12 mouse cellular contexts compared by ENCODE assay signal in genomic region chr15:32093889-32094288, GRCm38 (mm10).
A peak's percentile ranks its signal among the peaks of the same experiment; 100 is the strongest.
DNase-seq lines count a peak whose midpoint lies in the region; ATAC-seq and TF ChIP-seq lines count a peak whose summit lies in the region.
"Had no signal": no experiment of that assay in that cellular context is flagged by ENCODE, and none has a peak within 500 bp of the region (broad histone marks: within the 10 kb centered on the region; RNA-seq: fewer than 3 reads in every experiment).

No protein-coding gene starts in this region.

- H3K9ac ChIP-seq in hindbrain, embryonic 11.5 days (ENCODE audit: low read depth, low read length), result no peak overlapping the region
- no peak overlapping the region for H3K9ac ChIP-seq in hindbrain, embryonic 14.5 days
- no peak overlapping the region for H3K9ac ChIP-seq in lung, embryonic 14.5 days
- H3K9ac ChIP-seq in embryonic facial prominence, embryonic 12.5 days, result no peak overlapping the region
- H3K9ac ChIP-seq in limb, embryonic 14.5 days (ENCODE audit: low read depth, low read length, severe bottlenecking), result no peak overlapping the region
- H3K9ac ChIP-seq: forebrain, embryonic 13.5 days had no signal

- H3K36me3 ChIP-seq in hindbrain, embryonic 11.5 days (ENCODE audit: control insufficient read depth, insufficient read depth, low read length), result no peaks in the 10 kb centered on the region
- H3K36me3 ChIP-seq in hindbrain, embryonic 14.5 days (replicated peaks; ENCODE audit: control insufficient read depth, insufficient read depth), result no peaks in the 10 kb centered on the region
- H3K36me3 ChIP-seq in lung, embryonic 14.5 days (ENCODE audit: insufficient read depth), result no peaks in the 10 kb centered on the region
- no peaks in the 10 kb centered on the region for H3K36me3 ChIP-seq in embryonic facial prominence, embryonic 12.5 days
- H3K36me3 ChIP-seq in limb, embryonic 14.5 days (ENCODE audit: control insufficient read depth, insufficient read depth, low read length), result no peaks in the 10 kb centered on the region

- WGBS in hindbrain, embryonic 11.5 days, result 81% methylated on average over 11 of the region's 11 CpGs
- WGBS in hindbrain, embryonic 14.5 days, result 71% methylated on average over 11 of the region's 11 CpGs
- WGBS in lung, embryonic 14.5 days, result 22% methylated on average over 11 of the region's 11 CpGs
- 48% methylated on average over 11 of the region's 11 CpGs for WGBS in lung, adult 2 months
- WGBS in embryonic facial prominence, embryonic 12.5 days, result 28% methylated on average over 11 of the region's 11 CpGs
- WGBS in limb, embryonic 14.5 days, result 17% methylated on average over 11 of the region's 11 CpGs

- no peak for TF ChIP-seq CTCF in lung, embryonic 14.5 days (IDR thresholded peaks at IDR 0.05; ENCODE audit: low read depth)
- TF ChIP-seq CTCF in lung, adult 2 months (IDR thresholded peaks at IDR 0.05; ENCODE audit: insufficient read depth, low read length), result no peak

- ATAC-seq in hindbrain, embryonic 11.5 days (ENCODE audit: low FRiP score), result no peak
- no peak for ATAC-seq in hindbrain, embryonic 14.5 days (ENCODE audit: low FRiP score)
- ATAC-seq in lung, embryonic 14.5 days (ENCODE audit: insufficient read depth), result no peak; the same call in 1 of the 2 replicates
- no peak for ATAC-seq in embryonic facial prominence, embryonic 12.5 days (ENCODE audit: insufficient number of reproducible peaks, insufficient read depth, low FRiP score, low TSS enrichment)
- peak; percentile 80 for ATAC-seq in limb, embryonic 14.5 days (ENCODE audit: low FRiP score, low read depth)
- no peak for ATAC-seq in erythroblast, adult 5-6 weeks (replicated peaks; ENCODE audit: low FRiP score, poor library complexity, severe bottlenecking)
- ATAC-seq: forebrain, embryonic 13.5 days had no signal

- H3K4me2 ChIP-seq in hindbrain, embryonic 11.5 days (replicated peaks; ENCODE audit: low read depth, low read length), result no peak overlapping the region
- no peak overlapping the region for H3K4me2 ChIP-seq in hindbrain, embryonic 14.5 days (replicated peaks)
- H3K4me2 ChIP-seq in lung, embryonic 14.5 days, result peak overlapping the region; percentile 45
- H3K4me2 ChIP-seq in embryonic facial prominence, embryonic 12.5 days (replicated peaks), result 0 out of 2 replicates have a peak overlapping the region, but pooled peaks have one; percentile 14
- H3K4me2 ChIP-seq in limb, embryonic 14.5 days (replicated peaks; ENCODE audit: low read depth, low read length, severe bottlenecking), result peak overlapping the region; percentile 27
- H3K4me2 ChIP-seq: forebrain, embryonic 13.5 days had no signal

- TF ChIP-seq POLR2A in lung, adult 2 months (IDR thresholded peaks at IDR 0.05; ENCODE audit: borderline replicate concordance, extremely low read depth, low read depth, low read length), result no peak
- TF ChIP-seq POLR2A in limb, embryonic 14.5 days (IDR thresholded peaks at IDR 0.05; ENCODE audit: borderline replicate concordance, extremely low read depth, insufficient read depth, insufficient read length), result no peak

- H3K4me3 ChIP-seq in hindbrain, embryonic 11.5 days (ENCODE audit: low read depth, low read length), result no peak overlapping the region
- H3K4me3 ChIP-seq in hindbrain, embryonic 14.5 days (replicated peaks; ENCODE audit: low read length), result no peak overlapping the region
- H3K4me3 ChIP-seq in lung, embryonic 14.5 days (ENCODE audit: low read depth, low read length), result no peak overlapping the region
- H3K4me3 ChIP-seq in lung, adult 2 months (replicated peaks; ENCODE audit: extremely low read depth, low read depth, low read length), result no peak overlapping the region
- H3K4me3 ChIP-seq in embryonic facial prominence, embryonic 12.5 days, result no peak overlapping the region
- H3K4me3 ChIP-seq in limb, embryonic 14.5 days (replicated peaks; ENCODE audit: low read length), result no peak overlapping the region
- H3K4me3 ChIP-seq: forebrain, embryonic 13.5 days had no signal

- H3K9me3 ChIP-seq in hindbrain, embryonic 11.5 days (ENCODE audit: control insufficient read depth, low read length), result no peaks in the 10 kb centered on the region
- no peaks in the 10 kb centered on the region for H3K9me3 ChIP-seq in hindbrain, embryonic 14.5 days (ENCODE audit: control insufficient read depth, low read length)
- no peaks in the 10 kb centered on the region for H3K9me3 ChIP-seq in lung, embryonic 14.5 days (ENCODE audit: low read depth, low read length)
- no peaks in the 10 kb centered on the region for H3K9me3 ChIP-seq in embryonic facial prominence, embryonic 12.5 days
- H3K9me3 ChIP-seq in limb, embryonic 14.5 days (ENCODE audit: control insufficient read depth, low read length), result no peaks in the 10 kb centered on the region
- H3K9me3 ChIP-seq: forebrain, embryonic 13.5 days had no signal

- peak; percentile 0 for DNase-seq in hindbrain, embryonic 11.5 days (ENCODE audit: low spot score)
- DNase-seq in hindbrain, embryonic 14.5 days (ENCODE audit: low spot score), result no peak
- peak; percentile 47 for DNase-seq in lung, embryonic 14.5 days
- no peak for DNase-seq in lung, adult 2 months
- DNase-seq in limb, embryonic 14.5 days (ENCODE audit: low spot score), result peak; percentile 54
- DNase-seq: cerebellum, postnatal 25 days; heart, postnatal 4 days had no signal

- H3K27me3 ChIP-seq in hindbrain, embryonic 11.5 days (ENCODE audit: control insufficient read depth, insufficient read depth, low read length), result no peaks in the 10 kb centered on the region
- no peaks in the 10 kb centered on the region for H3K27me3 ChIP-seq in hindbrain, embryonic 14.5 days (ENCODE audit: control insufficient read depth, insufficient read depth, low read length)
- no peaks in the 10 kb centered on the region for H3K27me3 ChIP-seq in lung, embryonic 14.5 days (ENCODE audit: insufficient read depth, low read length)
- no peaks in the 10 kb centered on the region for H3K27me3 ChIP-seq in embryonic facial prominence, embryonic 12.5 days
- H3K27me3 ChIP-seq in limb, embryonic 14.5 days (ENCODE audit: control insufficient read depth, insufficient read depth, low read length), result no peaks in the 10 kb centered on the region
- H3K27me3 ChIP-seq: forebrain, embryonic 13.5 days had no signal

- H3K27ac ChIP-seq in hindbrain, embryonic 11.5 days (ENCODE audit: low read depth, low read length), result no peak overlapping the region
- H3K27ac ChIP-seq in hindbrain, embryonic 14.5 days, result no peak overlapping the region
- H3K27ac ChIP-seq in lung, embryonic 14.5 days (ENCODE audit: low read depth), result no peak overlapping the region
- no peak overlapping the region for H3K27ac ChIP-seq in embryonic facial prominence, embryonic 12.5 days
- H3K27ac ChIP-seq in limb, embryonic 14.5 days (replicated peaks; ENCODE audit: low read depth, low read length), result no peak overlapping the region
- H3K27ac ChIP-seq: forebrain, embryonic 13.5 days; macrophage; stomach, postnatal 0 days had no signal

- no peaks in the 10 kb centered on the region for H3K4me1 ChIP-seq in hindbrain, embryonic 11.5 days (replicated peaks; ENCODE audit: control insufficient read depth, insufficient read depth, low read length)
- no peaks in the 10 kb centered on the region for H3K4me1 ChIP-seq in hindbrain, embryonic 14.5 days (replicated peaks; ENCODE audit: control insufficient read depth, insufficient read depth, low read length)
- peaks cover 9% of the 10 kb centered on the region for H3K4me1 ChIP-seq in lung, embryonic 14.5 days (ENCODE audit: insufficient read depth)
- peaks cover 2% of the 10 kb centered on the region; the same call in 1 of the 2 replicates for H3K4me1 ChIP-seq in lung, adult 2 months (ENCODE audit: control insufficient read depth, insufficient read depth, low read length)
- no peaks in the 10 kb centered on the region; the same call in 1 of the 2 replicates for H3K4me1 ChIP-seq in embryonic facial prominence, embryonic 12.5 days
- peaks cover 8% of the 10 kb centered on the region; the same call in 1 of the 2 replicates for H3K4me1 ChIP-seq in limb, embryonic 14.5 days (ENCODE audit: control insufficient read depth, insufficient read depth, low read length)
- H3K4me1 ChIP-seq: forebrain, embryonic 13.5 days had no signal

Comparison
In these comparisons a context has a peak if more than half of its experiments do, and no peak if none do; other contexts are left out.
1. DNase-seq: peak in hindbrain, embryonic 11.5 days (single experiment), lung, embryonic 14.5 days (single experiment) and limb, embryonic 14.5 days (single experiment); none in hindbrain, embryonic 14.5 days (single experiment) and lung, adult 2 months (single experiment).
2. H3K4me2 ChIP-seq: peak in lung, embryonic 14.5 days (single experiment), embryonic facial prominence, embryonic 12.5 days (single experiment) and limb, embryonic 14.5 days (single experiment); none in hindbrain, embryonic 11.5 days (single experiment) and hindbrain, embryonic 14.5 days (single experiment).